Mouse (Mus musculus): Measurements from ENCODE around the gene Kl. TPM values are rescaled to one million over a fixed set of nuclear protein-coding genes. Genes with fewer than 3 reads are reported as not detected.

Gene Kl
- polyA plus RNA-seq (2012; rRNA removed), result 158 and 159 TPM in 2 replicates

GRCm38 (mm10) chr5:150952328-150952668 lies at the start of gene Kl:
TSS of gene Kl (plus strand) at chr5:150952607.
- Histone ChIP-seq H3K4me1 (ENCODE audit: control insufficient read depth, insufficient read depth, low read length) (peaks cover 4% of the 10 kb centered on the region; the same call in 1 of the 2 replicates), H3K27me3 (replicated peaks; ENCODE audit: control insufficient read depth, insufficient read depth, low read length) (no peaks in the 10 kb centered on the region), H3K36me3 (ENCODE audit: control insufficient read depth, insufficient read depth, low read length) (no peaks in the 10 kb centered on the region), H3K27ac (ENCODE audit: insufficient read depth, low read depth, low read length) (peak within 1 kb of the TSS; percentile 93), H3K4me3 (ENCODE audit: insufficient read depth, low read depth, low read length) (peak within 1 kb of the TSS; percentile 87)
- TF ChIP-seq CTCF (conservative IDR thresholded peaks at IDR 0.05; ENCODE audit: insufficient read depth, insufficient read length, low read depth, low read length) (no peak), POLR2A (IDR thresholded peaks at IDR 0.05; ENCODE audit: low read depth, low read length) (no peak)
- peak; percentile 91 for DNase-seq
- 4% methylated on average over 22 of the region's 22 CpGs for WGBS

GRCm38 (mm10) chr5:150906053-150907040 lies 46.1 kb upstream of the Kl start:
- no peak overlapping the region for H3K27ac ChIP-seq (ENCODE audit: insufficient read depth, low read depth, low read length)
- H3K27me3 ChIP-seq (replicated peaks; ENCODE audit: control insufficient read depth, insufficient read depth, low read length), result no peaks in the 10 kb centered on the region
- WGBS, result 62% methylated on average over 9 of the region's 9 CpGs
- no peaks in the 10 kb centered on the region for H3K36me3 ChIP-seq (ENCODE audit: control insufficient read depth, insufficient read depth, low read length)
- TF ChIP-seq POLR2A (IDR thresholded peaks at IDR 0.05; ENCODE audit: low read depth, low read length) (no peak), CTCF (conservative IDR thresholded peaks at IDR 0.05; ENCODE audit: insufficient read depth, insufficient read length, low read depth, low read length) (no peak)
- no peaks in the 10 kb centered on the region for H3K4me1 ChIP-seq (ENCODE audit: control insufficient read depth, insufficient read depth, low read length)
- DNase-seq, result no peak
- H3K4me3 ChIP-seq (ENCODE audit: insufficient read depth, low read depth, low read length), result no peak overlapping the region

GRCm38 (mm10) chr5:150912156-150912555 lies 40.3 kb upstream of the Kl start:
- TF ChIP-seq POLR2A (IDR thresholded peaks at IDR 0.05; ENCODE audit: low read depth, low read length) (no peak), CTCF (conservative IDR thresholded peaks at IDR 0.05; ENCODE audit: insufficient read depth, insufficient read length, low read depth, low read length) (no peak)
- no peaks in the 10 kb centered on the region for H3K36me3 ChIP-seq (ENCODE audit: control insufficient read depth, insufficient read depth, low read length)
- H3K27me3 ChIP-seq (replicated peaks; ENCODE audit: control insufficient read depth, insufficient read depth, low read length), result no peaks in the 10 kb centered on the region
- H3K4me1 ChIP-seq (ENCODE audit: control insufficient read depth, insufficient read depth, low read length), result peaks cover 34% of the 10 kb centered on the region
- no peak overlapping the region for H3K4me3 ChIP-seq (ENCODE audit: insufficient read depth, low read depth, low read length)
- peak; percentile 82 for DNase-seq
- peak overlapping the region; percentile 82 for H3K27ac ChIP-seq (ENCODE audit: insufficient read depth, low read depth, low read length)
- whole genome bisulfite sequencing, result 13% methylated on average over 2 of the region's 2 CpGs

GRCm38 (mm10) chr5:150912656-150913055 lies 39.8 kb upstream of the Kl start:
- TF ChIP-seq POLR2A (IDR thresholded peaks at IDR 0.05; ENCODE audit: low read depth, low read length) (no peak), CTCF (conservative IDR thresholded peaks at IDR 0.05; ENCODE audit: insufficient read depth, insufficient read length, low read depth, low read length) (no peak)
- H3K4me1 ChIP-seq (ENCODE audit: control insufficient read depth, insufficient read depth, low read length), result peaks cover 37% of the 10 kb centered on the region
- H3K27me3 ChIP-seq (replicated peaks; ENCODE audit: control insufficient read depth, insufficient read depth, low read length), result no peaks in the 10 kb centered on the region
- 6% methylated on average over 5 of the region's 5 CpGs for WGBS
- H3K36me3 ChIP-seq (ENCODE audit: control insufficient read depth, insufficient read depth, low read length), result no peaks in the 10 kb centered on the region
- H3K27ac ChIP-seq (ENCODE audit: insufficient read depth, low read depth, low read length), result peak overlapping the region; percentile 96
- DNase-seq, result peak; percentile 89
- H3K4me3 ChIP-seq (ENCODE audit: insufficient read depth, low read depth, low read length), result no peak overlapping the region

- H3K4me1 ChIP-seq (ENCODE audit: control insufficient read depth, insufficient read depth, low read length), result peaks cover 37% of the 10 kb centered on the region
- H3K27ac ChIP-seq (ENCODE audit: insufficient read depth, low read depth, low read length), result peak overlapping the region; percentile 8; the same call in 1 of the 2 replicates
- peak; percentile 37 for DNase-seq
- H3K4me3 ChIP-seq (ENCODE audit: insufficient read depth, low read depth, low read length), result no peak overlapping the region
- WGBS, result 55% methylated on average over 4 of the region's 4 CpGs
- H3K36me3 ChIP-seq (ENCODE audit: control insufficient read depth, insufficient read depth, low read length), result no peaks in the 10 kb centered on the region
- TF ChIP-seq CTCF (conservative IDR thresholded peaks at IDR 0.05; ENCODE audit: insufficient read depth, insufficient read length, low read depth, low read length) (no peak), POLR2A (IDR thresholded peaks at IDR 0.05; ENCODE audit: low read depth, low read length) (no peak)
- H3K27me3 ChIP-seq (replicated peaks; ENCODE audit: control insufficient read depth, insufficient read depth, low read length), result no peaks in the 10 kb centered on the region
Measured at GRCm38 (mm10) chr5:150915080-150916055, 37.0 kb upstream of the Kl start.

GRCm38 (mm10) chr5:150917131-150917858 lies 35.1 kb upstream of the Kl start:
- 41% methylated on average over 21 of the region's 21 CpGs for WGBS
- no peak for TF ChIP-seq POLR2A (IDR thresholded peaks at IDR 0.05; ENCODE audit: low read depth, low read length)
- TF ChIP-seq CTCF (conservative IDR thresholded peaks at IDR 0.05; ENCODE audit: insufficient read depth, insufficient read length, low read depth, low read length), result no peak
- Histone ChIP-seq H3K4me1 (ENCODE audit: control insufficient read depth, insufficient read depth, low read length) (peaks cover 32% of the 10 kb centered on the region), H3K36me3 (ENCODE audit: control insufficient read depth, insufficient read depth, low read length) (no peaks in the 10 kb centered on the region), H3K27me3 (replicated peaks; ENCODE audit: control insufficient read depth, insufficient read depth, low read length) (no peaks in the 10 kb centered on the region), H3K4me3 (ENCODE audit: insufficient read depth, low read depth, low read length) (no peak overlapping the region), H3K27ac (ENCODE audit: insufficient read depth, low read depth, low read length) (peak overlapping the region; percentile 63)
- peak; percentile 88 for DNase-seq

All from kidney, adult 2 months (tissue).